Mouse (Mus musculus) midbrain, embryonic 16.5 days (tissue): Measurements from ENCODE around the gene Wdr63. TPM values are rescaled to one million over a fixed set of nuclear protein-coding genes. Genes with fewer than 3 reads are reported as not detected.

Source experiments
- ATAC-seq: fragments of 200-750 bp; cut with Nextera tagmentation; 2 replicates; pipeline ENCODE4 v1.8.0; 2017; ENCODE audit warnings: moderate TSS enrichment
- H3K27ac ChIP-seq: fragments of 300-500 bp; sonication (generic); 2 replicates; pipeline ENCODE4 v1.5.1; 2014; ENCODE audit warnings: mild to moderate bottlenecking, low read length, mixed read lengths
- H3K27me3 ChIP-seq: fragments of 300-500 bp; sonication (generic); 2 replicates; pipeline ENCODE4 v1.6.1; 2014; ENCODE audit warnings: low read depth, low read length, mixed read lengths; ENCODE audit not compliant: control insufficient read depth, insufficient read depth
- H3K36me3 ChIP-seq: fragments of 300-500 bp; sonication (generic); 2 replicates; pipeline ENCODE4 v1.6.1; 2014; ENCODE audit warnings: mild to moderate bottlenecking, low read length, moderate library complexity, mixed read lengths; ENCODE audit not compliant: control insufficient read depth, insufficient read depth
- H3K4me1 ChIP-seq: fragments of 300-500 bp; sonication (generic); 2 replicates; pipeline ENCODE4 v1.6.1; 2014; ENCODE audit warnings: mild to moderate bottlenecking, low read length, mixed read lengths; ENCODE audit not compliant: control insufficient read depth, insufficient read depth
- H3K4me2 ChIP-seq: fragments of 300-500 bp; sonication (generic); 2 replicates; pipeline ENCODE4 v1.6.1; 2014; ENCODE audit warnings: mild to moderate bottlenecking, low read length, mixed read lengths
- H3K4me3 ChIP-seq: fragments of 300-500 bp; sonication (generic); 2 replicates; pipeline ENCODE4 v1.5.1; 2014; ENCODE audit warnings: low read depth, mild to moderate bottlenecking, low read length, moderate library complexity, mixed read lengths
- H3K9ac ChIP-seq: fragments of 300-500 bp; sonication (generic); 2 replicates; pipeline ENCODE4 v1.6.1; 2014; ENCODE audit warnings: low read depth, low read length, mixed read lengths
- H3K9me3 ChIP-seq: fragments of 300-500 bp; sonication (generic); replicated peaks from 2 replicates; pipeline ENCODE4 v1.6.1; 2014; ENCODE audit warnings: mild to moderate bottlenecking, low read length, mixed read lengths; ENCODE audit not compliant: control insufficient read depth, poor library complexity, severe bottlenecking
- WGBS: fragments of 180-500 bp; shearing (Covaris S2); extraction: QIAGEN DNeasy Blood & Tissue Kit; methylation state at CpG from one replicate; pipeline ENCODE4 v1.1.7; 2014; 5-methylcytosine and 5-hydroxymethylcytosine counted together
- polyA plus RNA-seq: library from polyadenylated mRNA; unstranded; fragments of >200 nt; fragmentation: Nextera tagmentation; extraction: Ambion mirVana; gene quantifications from 2 replicates; pipeline ENCODE4 v1.2.1, GENCODE M21; 2015

The Wdr63 gene
- polyA plus RNA-seq, 1 experiment from 2014 or later = 1.1 TPM

- Histone ChIP-seq H3K4me3 (no peak overlapping the region), H3K27ac (no peak overlapping the region), H3K9me3 (no peaks in the 10 kb centered on the region), H3K4me1 (peaks cover 5% of the 10 kb centered on the region; the same call in 1 of the 2 replicates), H3K4me2 (no peak overlapping the region), H3K9ac (no peak overlapping the region), H3K27me3 (no peaks in the 10 kb centered on the region), H3K36me3 (no peaks in the 10 kb centered on the region)
- ATAC-seq = no peak
- WGBS = 78% methylated on average over 6 of the region's 6 CpGs
These were observed 3.0 kb upstream of the Wdr63 start for GRCm38 (mm10) chr3:146110916-146111315.

GRCm38 (mm10) chr3:146110358-146110757, 2.4 kb upstream of the Wdr63 start:
- no peak overlapping the region for H3K9ac ChIP-seq
- H3K4me1 ChIP-seq = peaks cover 5% of the 10 kb centered on the region; the same call in 1 of the 2 replicates
- H3K4me2 ChIP-seq = no peak overlapping the region
- H3K27ac ChIP-seq = no peak overlapping the region
- H3K36me3 ChIP-seq = no peaks in the 10 kb centered on the region
- WGBS = 86% methylated on average over 2 of the region's 2 CpGs
- ATAC-seq = no peak
- H3K9me3 ChIP-seq = no peaks in the 10 kb centered on the region
- H3K27me3 ChIP-seq = no peaks in the 10 kb centered on the region
- no peak overlapping the region for H3K4me3 ChIP-seq

GRCm38 (mm10) chr3:146108945-146109344, 1.0 kb upstream of the Wdr63 start:
- no peak overlapping the region for H3K9ac ChIP-seq
- H3K27me3 ChIP-seq = no peaks in the 10 kb centered on the region
- H3K4me3 ChIP-seq = no peak overlapping the region
- no peaks in the 10 kb centered on the region for H3K36me3 ChIP-seq
- peaks cover 5% of the 10 kb centered on the region; the same call in 1 of the 2 replicates for H3K4me1 ChIP-seq
- H3K9me3 ChIP-seq = no peaks in the 10 kb centered on the region
- ATAC-seq = no peak
- H3K4me2 ChIP-seq = no peak overlapping the region
- no peak overlapping the region for H3K27ac ChIP-seq
- WGBS = 83% methylated on average over 2 of the region's 2 CpGs

GRCm38 (mm10) chr3:146107116-146107849, 647 bp downstream of the Wdr63 start:
- Histone ChIP-seq H3K27ac (no peak overlapping the region), H3K9ac (peak overlapping the region; percentile 42), H3K27me3 (no peaks in the 10 kb centered on the region), H3K36me3 (no peaks in the 10 kb centered on the region), H3K4me2 (peak overlapping the region; percentile 77), H3K4me1 (peaks cover 5% of the 10 kb centered on the region; the same call in 1 of the 2 replicates), H3K9me3 (no peaks in the 10 kb centered on the region), H3K4me3 (peak overlapping the region; percentile 44)
- peak; percentile 79 for ATAC-seq
- WGBS = 3% methylated on average over 18 of the region's 18 CpGs

- H3K9ac ChIP-seq = no peak overlapping the region
- WGBS = 66% methylated on average over 6 of the region's 6 CpGs
- no peaks in the 10 kb centered on the region for H3K9me3 ChIP-seq
- no peak overlapping the region for H3K27ac ChIP-seq
- no peak overlapping the region for H3K4me3 ChIP-seq
- no peaks in the 10 kb centered on the region for H3K27me3 ChIP-seq
- no peak for ATAC-seq
- no peak overlapping the region for H3K4me2 ChIP-seq
- 0 out of 2 replicates have a peak, but pooled peaks cover 1% of the 10 kb centered on the region for H3K4me1 ChIP-seq
- H3K36me3 ChIP-seq = no peaks in the 10 kb centered on the region
These were observed 5.9 kb downstream of the Wdr63 start for GRCm38 (mm10) chr3:146102049-146102448.

- Histone ChIP-seq H3K27ac (no peak overlapping the region), H3K9me3 (no peaks in the 10 kb centered on the region), H3K27me3 (no peaks in the 10 kb centered on the region), H3K4me3 (no peak overlapping the region), H3K4me1 (no peaks in the 10 kb centered on the region), H3K9ac (no peak overlapping the region), H3K4me2 (no peak overlapping the region), H3K36me3 (no peaks in the 10 kb centered on the region)
- no peak for ATAC-seq
These were observed 8.0 kb downstream of the Wdr63 start for GRCm38 (mm10) chr3:146099925-146100324.

- 85% methylated on average over 4 of the region's 4 CpGs for WGBS
- Histone ChIP-seq H3K27ac (no peak overlapping the region), H3K9ac (no peak overlapping the region), H3K9me3 (no peaks in the 10 kb centered on the region), H3K4me3 (no peak overlapping the region), H3K4me2 (no peak overlapping the region), H3K4me1 (no peaks in the 10 kb centered on the region), H3K27me3 (no peaks in the 10 kb centered on the region), H3K36me3 (no peaks in the 10 kb centered on the region)
- no peak for ATAC-seq
These were observed 10.1 kb downstream of the Wdr63 start for GRCm38 (mm10) chr3:146097861-146098260.

- H3K9ac ChIP-seq = no peak overlapping the region
- no peak overlapping the region for H3K4me2 ChIP-seq
- ATAC-seq = no peak
- no peaks in the 10 kb centered on the region for H3K36me3 ChIP-seq
- H3K27ac ChIP-seq = no peak overlapping the region
- 96% methylated on average over 7 of the region's 7 CpGs for WGBS
- H3K9me3 ChIP-seq = no peaks in the 10 kb centered on the region
- H3K27me3 ChIP-seq = no peaks in the 10 kb centered on the region
- H3K4me3 ChIP-seq = no peak overlapping the region
- no peaks in the 10 kb centered on the region for H3K4me1 ChIP-seq
These were observed 10.9 kb downstream of the Wdr63 start for GRCm38 (mm10) chr3:146096986-146097385.

GRCm38 (mm10) chr3:146095066-146095465, 12.9 kb downstream of the Wdr63 start:
- H3K4me1 ChIP-seq = no peaks in the 10 kb centered on the region
- no peaks in the 10 kb centered on the region for H3K9me3 ChIP-seq
- 88% methylated on average over 10 of the region's 10 CpGs for WGBS
- ATAC-seq = no peak
- H3K27me3 ChIP-seq = no peaks in the 10 kb centered on the region
- no peak overlapping the region for H3K4me2 ChIP-seq
- H3K27ac ChIP-seq = no peak overlapping the region
- H3K36me3 ChIP-seq = no peaks in the 10 kb centered on the region
- no peak overlapping the region for H3K9ac ChIP-seq
- no peak overlapping the region for H3K4me3 ChIP-seq
